Mouse (Mus musculus): ENCODE measurements at regions not wholly inside any gene's neighbourhood (a gene's known extent, or its start where the extent isn't known, plus 50 kb on each side); places are given as distances from the start of the nearest gene placed in this dataset.
"Not testable (repeated sequence)": the region's sequence is repeated elsewhere in the genome, so short reads cannot be mapped to it uniquely, and the experiment has no call there.

GRCm38 (mm10) chr1:17311392-17311791 is 834.3 kb downstream of the Crisp4 start:
- TF ChIP-seq MAX (IDR thresholded peaks at IDR 0.05; ENCODE audit: low read length); POLR2A (IDR thresholded peaks at IDR 0.05; ENCODE audit: low read depth, low read length); EP300 (IDR thresholded peaks at IDR 0.05; ENCODE audit: low read length); PAX5 (IDR thresholded peaks at IDR 0.05; ENCODE audit: low read length); RAD21 (IDR thresholded peaks at IDR 0.05; ENCODE audit: low read depth, low read length); MAFK (IDR thresholded peaks at IDR 0.05; ENCODE audit: insufficient replicate concordance, low read length); POLR2AphosphoS2 (IDR thresholded peaks at IDR 0.05; ENCODE audit: low read depth, low read length); ZKSCAN1 (IDR thresholded peaks at IDR 0.05; ENCODE audit: borderline replicate concordance, low read depth, low read length); CTCF (conservative IDR thresholded peaks at IDR 0.05 in 1 of 2, IDR thresholded peaks at IDR 0.05 in 1 of 2; ENCODE audit: low read depth in 2 of 2, low read length in 2 of 2); ZC3H11A (IDR thresholded peaks at IDR 0.05; ENCODE audit: low read depth, low read length); MXI1 (IDR thresholded peaks at IDR 0.05; ENCODE audit: low read depth, low read length); ELF1 (IDR thresholded peaks at IDR 0.05; ENCODE audit: low read depth, low read length); SIN3A (IDR thresholded peaks at IDR 0.05; ENCODE audit: low read length): not testable (repeated sequence)
